Mouse (Mus musculus): ENCODE results near the gene Prr15.

The Prr15 gene

GRCm38 (mm10) chr6:54325246-54325885, at the start of gene Prr15:
Gene Prr15, plus strand, starts transcription at chr6:54325835.
- no peak for DNase-seq (ENCODE audit: low spot score in 2 of 2)

DNA sequence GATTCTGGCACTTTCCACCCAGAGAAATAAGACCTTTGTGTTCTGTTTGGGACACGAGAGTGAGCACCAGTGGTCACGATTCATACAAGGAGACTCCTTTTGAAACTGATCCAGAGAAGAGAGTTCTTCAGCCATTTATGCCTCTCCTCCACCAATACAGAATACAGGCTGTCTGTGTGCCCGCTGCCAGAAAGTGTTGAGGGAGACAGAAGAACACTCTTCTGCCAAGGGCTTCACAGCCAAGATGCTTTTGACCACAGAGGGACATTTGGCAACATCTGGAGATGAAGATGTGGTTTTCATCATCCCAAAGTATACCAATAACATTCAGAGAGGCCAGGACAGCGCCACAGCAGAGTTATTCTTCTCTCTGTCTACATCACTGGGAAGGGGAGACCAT, 48.4 kb upstream of the Prr15 start:
- DNase-seq (ENCODE audit: low spot score in 2 of 2): no peak

DNA sequence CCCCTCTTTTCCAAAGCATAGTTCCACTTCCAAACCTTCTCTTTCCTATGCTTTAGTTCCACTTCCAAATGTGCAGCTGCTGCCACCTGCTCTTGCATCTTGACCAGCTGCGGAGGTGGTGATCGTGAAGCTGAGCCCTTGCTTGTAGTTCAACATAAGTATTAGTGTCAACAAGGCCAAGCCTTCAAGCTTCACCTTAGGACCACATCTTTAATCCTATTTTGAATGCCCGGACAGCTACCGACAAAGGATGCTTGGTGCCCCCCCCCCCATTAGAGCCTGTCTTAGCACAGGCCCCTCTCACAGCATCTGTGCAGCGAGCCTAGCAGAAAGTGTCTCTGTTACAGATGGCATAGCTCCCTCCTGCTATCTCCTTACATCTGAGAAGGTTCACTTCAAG, 47.8 kb upstream of the Prr15 start:
- no peak for DNase-seq (ENCODE audit: low spot score in 2 of 2)

DNA sequence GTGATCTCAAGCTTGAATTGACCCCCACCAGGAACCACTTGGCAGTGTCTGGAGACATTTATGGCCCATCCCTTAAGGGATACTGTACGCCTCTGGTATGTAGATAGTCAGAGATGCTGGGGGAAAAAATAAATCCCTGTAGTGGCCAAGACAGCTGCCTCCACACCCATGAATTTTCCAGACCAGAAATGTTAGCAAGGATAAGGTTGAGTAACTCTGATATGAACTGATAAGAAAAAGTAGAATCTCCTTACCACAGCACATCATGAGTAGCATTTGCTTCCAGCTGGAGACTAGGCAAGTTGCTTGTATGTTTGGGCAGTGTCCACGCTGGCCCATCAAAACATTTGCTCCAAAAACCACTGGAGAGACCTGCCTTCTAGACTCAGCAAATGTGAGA, 47.0 kb upstream of the Prr15 start:
- DNase-seq (ENCODE audit: low spot score in 2 of 2): no peak

GRCm38 (mm10) chr6:54279391-54279790, 46.2 kb upstream of the Prr15 start:
- no peak for DNase-seq (ENCODE audit: low spot score in 2 of 2)

GRCm38 (mm10) chr6:54280248-54280647, 45.4 kb upstream of the Prr15 start:
- DNase-seq (ENCODE audit: low spot score in 2 of 2): no peak

GRCm38 (mm10) chr6:54283299-54283698, 42.3 kb upstream of the Prr15 start:
- DNase-seq (ENCODE audit: low spot score in 2 of 2): no peak

- no peak for DNase-seq (ENCODE audit: low spot score in 2 of 2)
These were observed 41.4 kb upstream of the Prr15 start for GRCm38 (mm10) chr6:54284167-54284711.

- no peak for DNase-seq (ENCODE audit: low spot score in 2 of 2)
These were observed 38.8 kb upstream of the Prr15 start for GRCm38 (mm10) chr6:54286813-54287212.

DNA sequence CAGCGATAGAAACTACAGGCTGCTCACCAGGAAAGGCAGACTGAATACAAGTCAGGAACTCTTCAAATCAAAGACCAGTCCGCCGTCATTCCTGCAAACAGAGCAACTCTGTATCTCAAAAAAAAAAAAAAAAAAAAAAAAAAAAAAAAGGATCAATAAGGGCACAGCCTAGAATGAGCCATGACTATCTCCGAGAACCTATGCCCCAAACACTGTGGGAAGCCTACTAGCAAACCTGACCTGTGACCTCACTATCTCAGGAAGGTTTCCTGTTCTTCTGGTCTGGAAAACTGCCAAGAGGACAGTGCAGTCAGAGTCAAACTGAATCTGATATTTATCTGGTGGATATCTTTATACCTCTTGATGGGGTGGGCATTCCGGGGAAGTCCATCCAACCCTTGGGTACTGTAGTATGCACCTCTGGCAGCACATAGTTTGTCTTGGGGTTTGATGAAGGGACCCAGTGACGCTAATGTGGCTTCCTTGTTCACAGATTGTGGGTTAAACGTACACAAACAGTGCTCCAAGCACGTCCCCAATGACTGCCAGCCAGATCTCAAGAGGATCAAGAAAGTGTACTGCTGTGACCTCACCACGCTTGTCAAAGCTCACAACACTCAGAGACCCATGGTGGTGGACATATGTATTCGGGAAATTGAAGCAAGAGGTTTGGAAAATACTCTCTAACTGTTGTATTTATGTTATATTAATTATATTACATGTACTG, 35.7 kb upstream of the Prr15 start:
- DNase-seq (ENCODE audit: low spot score in 2 of 2): no peak

GRCm38 (mm10) chr6:54297231-54297630, 28.4 kb upstream of the Prr15 start:
- no peak for DNase-seq (ENCODE audit: low spot score in 2 of 2)

- no peak for DNase-seq (ENCODE audit: low spot score in 2 of 2)
These were observed 26.2 kb upstream of the Prr15 start for GRCm38 (mm10) chr6:54299417-54299816.

- no peak for DNase-seq (ENCODE audit: low spot score in 2 of 2)
These were observed 19.9 kb upstream of the Prr15 start for GRCm38 (mm10) chr6:54305777-54306176.

GRCm38 (mm10) chr6:54313071-54313470, 12.6 kb upstream of the Prr15 start:
- DNase-seq (ENCODE audit: low spot score in 2 of 2): no peak

- DNase-seq (ENCODE audit: low spot score in 2 of 2): no peak
These were observed 7.0 kb upstream of the Prr15 start for GRCm38 (mm10) chr6:54318618-54319017.

- no peak for DNase-seq (ENCODE audit: low spot score in 2 of 2)
These were observed 6.4 kb upstream of the Prr15 start for GRCm38 (mm10) chr6:54319198-54319597.

DNA sequence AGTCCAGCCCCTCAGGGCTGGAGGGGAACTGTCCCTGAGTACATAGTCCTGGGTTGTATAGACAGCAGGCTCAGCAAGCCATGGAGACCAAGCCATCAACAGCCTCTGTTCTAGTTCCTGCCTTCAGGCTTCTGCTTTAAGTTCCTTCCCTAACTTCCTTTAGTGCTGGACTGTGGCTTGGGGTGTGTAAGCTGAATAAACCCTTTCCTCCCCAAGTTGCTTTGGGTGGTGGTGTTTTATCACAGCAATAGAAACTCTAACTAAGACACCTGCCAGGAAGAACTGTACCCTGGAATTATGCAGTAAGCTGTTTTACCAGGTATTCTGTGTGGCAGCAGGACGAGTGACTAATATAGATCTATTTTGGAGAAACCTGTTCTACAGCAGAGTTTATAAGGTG, 5.4 kb upstream of the Prr15 start:
- DNase-seq (ENCODE audit: low spot score in 2 of 2): no peak

DNA sequence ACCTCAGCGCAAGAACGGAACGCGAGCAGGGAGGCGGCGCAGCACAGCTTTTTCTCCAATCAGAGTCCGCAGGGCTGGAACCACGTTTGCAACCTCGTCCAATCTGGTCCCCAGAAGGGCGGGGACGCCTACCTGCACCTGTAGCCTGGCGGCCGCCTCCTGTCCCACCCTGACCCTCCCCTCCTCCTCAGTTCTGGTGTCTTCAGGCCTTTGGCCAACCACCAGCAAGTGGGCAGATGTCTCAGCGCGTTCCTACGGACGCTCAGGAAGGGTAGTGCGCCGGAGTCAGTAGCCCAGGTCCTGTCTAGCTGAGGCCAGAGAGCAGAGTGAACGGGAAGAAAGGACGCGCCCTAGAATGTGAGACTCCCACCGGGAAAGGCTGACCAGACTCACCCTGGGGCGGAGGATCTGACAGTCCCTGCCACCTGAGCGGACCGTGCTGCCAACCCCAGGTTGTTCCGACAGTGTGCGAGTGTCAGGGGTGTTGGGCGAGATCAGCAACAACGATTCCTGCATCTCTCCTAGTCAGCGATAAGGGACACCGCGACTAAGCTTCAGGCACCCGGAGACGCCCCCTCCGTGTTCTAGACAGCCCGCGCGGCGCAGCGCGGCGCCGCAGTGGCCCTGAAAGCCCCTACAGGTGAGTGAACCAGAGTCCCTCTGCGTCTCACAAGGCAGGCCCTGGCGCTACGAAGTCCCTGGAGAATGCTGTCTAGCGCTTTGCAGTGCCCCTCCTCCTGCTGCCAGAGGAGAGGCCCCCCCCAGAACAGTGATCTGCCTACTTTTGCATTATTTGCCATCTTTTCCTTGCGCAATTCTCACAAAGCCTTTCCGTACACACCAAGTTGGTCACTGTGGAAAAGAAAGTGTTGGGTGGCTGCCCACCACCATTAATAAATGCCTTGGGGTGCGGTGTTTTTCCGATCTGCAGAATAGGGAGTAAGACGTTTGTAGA, 1.3 kb downstream of the Prr15 start:
- DNase-seq (ENCODE audit: low spot score in 2 of 2): no peak

DNA sequence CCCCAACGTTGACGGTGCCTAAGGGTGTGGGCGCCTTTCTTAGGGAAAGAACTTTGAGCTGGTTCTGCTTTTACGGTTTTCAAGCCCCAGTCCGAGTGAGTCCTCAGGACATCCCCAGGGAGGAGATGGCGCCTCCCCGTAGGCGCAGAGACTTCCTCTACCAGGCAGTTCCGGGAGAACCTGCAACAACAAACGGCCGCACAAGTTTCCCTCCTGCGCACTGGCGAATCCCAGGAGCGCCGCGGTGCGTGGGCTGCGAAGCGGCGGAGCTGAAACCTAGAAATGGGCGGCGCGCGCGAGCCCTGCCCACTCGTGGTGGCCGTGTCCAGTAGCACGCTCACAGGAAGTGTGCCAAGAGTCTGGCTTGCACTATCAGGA, 2.0 kb downstream of the Prr15 start:
- DNase-seq (ENCODE audit: low spot score in 2 of 2): no peak

- DNase-seq (ENCODE audit: low spot score in 2 of 2): no peak
These were observed 3.1 kb downstream of the Prr15 start for GRCm38 (mm10) chr6:54328783-54329182.

DNA sequence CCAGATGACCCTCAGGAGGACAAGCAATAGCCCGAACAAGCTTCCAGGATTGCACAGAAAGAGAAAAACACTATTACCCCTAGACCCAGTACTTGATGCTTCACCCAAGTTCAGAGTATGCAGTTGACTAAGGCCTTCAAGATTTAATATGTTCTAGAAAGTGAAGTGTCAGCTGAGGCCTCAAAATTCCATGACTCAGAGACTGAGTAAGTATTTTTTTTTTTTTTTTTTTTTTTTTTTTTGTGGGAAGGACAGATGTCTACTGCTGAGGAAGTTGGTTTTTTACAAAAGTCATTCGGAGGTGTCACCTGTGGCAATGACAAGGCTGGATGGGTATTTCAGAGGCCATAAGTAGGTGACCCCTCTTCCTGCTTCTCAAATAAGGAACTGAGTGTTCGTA, 4.0 kb downstream of the Prr15 start:
- DNase-seq (ENCODE audit: low spot score in 2 of 2): no peak

DNA sequence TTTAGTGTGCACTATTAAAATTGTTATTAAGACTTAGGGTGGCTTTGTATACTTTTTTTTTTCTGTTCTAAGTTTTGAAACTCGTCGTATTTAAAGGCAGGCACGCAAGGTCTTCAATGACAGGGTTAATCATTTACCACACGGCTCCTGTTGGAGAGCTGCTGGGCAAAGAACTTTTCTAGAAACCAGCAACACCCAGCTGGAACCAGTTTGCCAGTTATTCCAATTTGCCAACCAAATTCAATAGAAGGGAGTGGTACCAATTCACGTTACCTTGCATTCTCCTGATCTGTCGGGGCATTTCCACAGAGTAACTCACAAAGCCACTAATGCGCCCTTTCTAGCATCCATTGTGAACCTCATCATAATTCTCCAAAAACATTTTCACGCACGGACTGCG, 4.5 kb downstream of the Prr15 start:
- no peak for DNase-seq (ENCODE audit: low spot score in 2 of 2)

All from thymus, postnatal 10 days (tissue).